Mouse (Mus musculus) CH12.LX (cell line): ENCODE results near the gene Rdm1.

Experiments
- CHD2 ChIP-seq: IDR thresholded peaks from 2 replicates; pipeline ENCODE4 v1.6.1; 2011; ENCODE audit warnings: low read length, improper control_type of control experiment
- EP300 ChIP-seq: IDR thresholded peaks from 2 replicates; pipeline ENCODE4 v1.6.1; 2011; ENCODE audit warnings: low read length, improper control_type of control experiment
- KAT2A ChIP-seq: IDR thresholded peaks from 2 replicates; pipeline ENCODE4 v1.6.1; 2012; ENCODE audit warnings: low read length, improper control_type of control experiment, inconsistent platforms; ENCODE audit not compliant: insufficient replicate concordance
- MEF2A ChIP-seq: IDR thresholded peaks from 2 replicates; pipeline ENCODE4 v1.6.1; 2014; ENCODE audit warnings: low read depth, mild to moderate bottlenecking, inconsistent platforms, low read length, improper control_type of control experiment, borderline replicate concordance
- POLR2A ChIP-seq: IDR thresholded peaks from 2 replicates; pipeline ENCODE4 v1.6.1; 2011; ENCODE audit warnings: low read depth, mild to moderate bottlenecking, improper control_type of control experiment, low read length
- RAD21 ChIP-seq: IDR thresholded peaks from 2 replicates; pipeline ENCODE4 v1.6.1; 2011; ENCODE audit warnings: low read depth, mild to moderate bottlenecking, low read length, improper control_type of control experiment, moderate library complexity
- USF1 ChIP-seq: IDR thresholded peaks from 2 replicates; pipeline ENCODE4 v1.6.1; 2014; ENCODE audit warnings: low read depth, mild to moderate bottlenecking, inconsistent platforms, low read length, improper control_type of control experiment

DNA sequence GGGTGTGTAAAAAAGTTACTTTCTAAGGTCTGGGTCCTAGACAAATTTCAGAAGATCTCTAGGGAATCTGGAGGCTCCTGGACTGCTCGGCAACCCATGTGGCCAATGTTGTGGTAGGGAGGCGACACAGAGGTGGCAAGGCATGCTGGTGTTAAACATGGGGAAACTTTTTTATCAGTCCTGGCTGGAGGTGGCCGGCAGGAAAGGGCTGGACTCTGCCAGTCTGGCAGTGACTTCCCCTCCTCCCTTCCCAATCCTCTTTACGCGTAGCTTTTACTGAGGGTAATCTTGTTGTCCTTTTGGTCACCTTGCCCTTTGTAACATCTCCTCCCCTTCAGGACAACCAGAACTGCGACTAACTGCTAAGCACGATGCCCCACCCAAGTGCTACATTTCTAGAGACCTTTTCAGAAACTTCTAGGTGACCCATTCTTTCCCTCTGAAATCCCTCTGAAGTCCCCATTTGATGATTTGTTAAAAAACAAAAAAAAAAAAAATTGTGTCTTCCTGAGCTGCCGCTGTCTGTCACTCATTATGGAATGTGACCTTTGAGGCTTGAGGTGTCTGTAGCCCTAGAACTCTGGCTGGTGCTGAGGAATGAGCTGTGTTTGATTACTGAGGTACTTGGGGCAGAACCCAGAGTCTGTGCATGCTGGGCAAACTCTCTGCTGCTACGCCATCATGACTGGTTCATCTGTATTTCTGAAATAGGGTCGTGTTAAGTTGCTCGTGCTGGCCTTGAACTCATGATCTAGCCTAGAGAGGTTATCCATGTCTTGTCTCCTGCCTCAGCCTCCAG is 36.4 kb downstream of the Rdm1 start:
- no peak for TF ChIP-seq EP300
- TF ChIP-seq KAT2A: no peak
- no peak for TF ChIP-seq CHD2
- no peak for TF ChIP-seq USF1
- no peak for TF ChIP-seq MEF2A
- TF ChIP-seq POLR2A: no peak
- TF ChIP-seq RAD21: no peak
